Mouse (Mus musculus): Measurements from ENCODE around the gene Sdccag8.

The Sdccag8 gene

GRCm38 (mm10) chr1:177040058-177040457, 225.6 kb downstream of the Sdccag8 start:
- no peak for DNase-seq (ENCODE audit: low read depth in 1 of 2, low spot score in 2 of 2)

GRCm38 (mm10) chr1:177045885-177046284, 231.4 kb downstream of the Sdccag8 start:
- no peak for DNase-seq (ENCODE audit: low read depth in 1 of 2, low spot score in 2 of 2)

GRCm38 (mm10) chr1:177046963-177047362, 232.5 kb downstream of the Sdccag8 start:
- no peak for DNase-seq (ENCODE audit: low read depth in 1 of 2, low spot score in 2 of 2)

GRCm38 (mm10) chr1:177048773-177049172, 234.3 kb downstream of the Sdccag8 start:
- no peak for DNase-seq (ENCODE audit: low read depth in 1 of 2, low spot score in 2 of 2)

- DNase-seq (ENCODE audit: low read depth in 1 of 2, low spot score in 2 of 2): no peak
Observed at GRCm38 (mm10) chr1:177051366-177051963, 237.0 kb downstream of the Sdccag8 start.

GRCm38 (mm10) chr1:177054891-177055290, 240.4 kb downstream of the Sdccag8 start:
- DNase-seq (ENCODE audit: low read depth in 1 of 2, low spot score in 2 of 2): no peak

- DNase-seq (ENCODE audit: low read depth in 1 of 2, low spot score in 2 of 2): no peak
Observed at GRCm38 (mm10) chr1:177061761-177062160, 247.3 kb downstream of the Sdccag8 start.

- no peak for DNase-seq (ENCODE audit: low read depth in 1 of 2, low spot score in 2 of 2)
Observed at GRCm38 (mm10) chr1:177065732-177066131, 251.3 kb downstream of the Sdccag8 start.

GRCm38 (mm10) chr1:177067123-177067646, 252.7 kb downstream of the Sdccag8 start:
- DNase-seq (ENCODE audit: low read depth in 1 of 2, low spot score in 2 of 2): no peak

- no peak for DNase-seq (ENCODE audit: low read depth in 1 of 2, low spot score in 2 of 2)
Observed at GRCm38 (mm10) chr1:177069161-177069560, 254.7 kb downstream of the Sdccag8 start.

Data from monocyte, adult 2 months (primary cell).